Mouse (Mus musculus): ENCODE results near the gene Olfr698. TPM values are rescaled to one million over a fixed set of nuclear protein-coding genes. Genes with fewer than 3 reads are reported as not detected.

The Olfr698 gene
- polyA plus RNA-seq, 1 experiment from 2014 or later = not detected

Other genes starting within 250 kb of the Olfr698 start
- not detected in 2 replicates for gene Olfr693, start 74.8 kb downstream of the Olfr698 start, polyA plus RNA-seq (2015; fragmentation: Nextera tagmentation; extraction: Ambion mirVana)
- gene Olfr694, start 63.6 kb downstream of the Olfr698 start, polyA plus RNA-seq (2015; fragmentation: Nextera tagmentation; extraction: Ambion mirVana) = not detected in 2 replicates
- gene Olfr695, start 39.0 kb downstream of the Olfr698 start, polyA plus RNA-seq (2015; fragmentation: Nextera tagmentation; extraction: Ambion mirVana) = not detected in 2 replicates
- gene Olfr697, start 13.0 kb downstream of the Olfr698 start, polyA plus RNA-seq (2015; fragmentation: Nextera tagmentation; extraction: Ambion mirVana) = not detected in 2 replicates
- not detected in 2 replicates for gene Olfr699, start 37.8 kb upstream of the Olfr698 start, polyA plus RNA-seq (2015; fragmentation: Nextera tagmentation; extraction: Ambion mirVana)
- not detected in 2 replicates for gene Olfr700, start 53.4 kb upstream of the Olfr698 start, polyA plus RNA-seq (2015; fragmentation: Nextera tagmentation; extraction: Ambion mirVana)
- not detected in 2 replicates for gene Olfr701, start 58.7 kb upstream of the Olfr698 start, polyA plus RNA-seq (2015; fragmentation: Nextera tagmentation; extraction: Ambion mirVana)
- gene Olfr702, start 78.5 kb upstream of the Olfr698 start, polyA plus RNA-seq (2015; fragmentation: Nextera tagmentation; extraction: Ambion mirVana) = not detected in 2 replicates
- not detected in 2 replicates for gene Olfr703, start 88.0 kb upstream of the Olfr698 start, polyA plus RNA-seq (2015; fragmentation: Nextera tagmentation; extraction: Ambion mirVana)
- gene Olfr704, start 107.8 kb upstream of the Olfr698 start, polyA plus RNA-seq (2015; fragmentation: Nextera tagmentation; extraction: Ambion mirVana) = not detected in 2 replicates
- gene Olfr705, start 121.5 kb upstream of the Olfr698 start, polyA plus RNA-seq (2015; fragmentation: Nextera tagmentation; extraction: Ambion mirVana) = not detected in 2 replicates
- gene Olfr706, start 132.8 kb upstream of the Olfr698 start, polyA plus RNA-seq (2015; fragmentation: Nextera tagmentation; extraction: Ambion mirVana) = not detected in 2 replicates
- not detected in 2 replicates for gene Olfr707, start 145.8 kb upstream of the Olfr698 start, polyA plus RNA-seq (2015; fragmentation: Nextera tagmentation; extraction: Ambion mirVana)
- not detected in 2 replicates for gene Olfr1532-ps1, start 152.6 kb upstream of the Olfr698 start, polyA plus RNA-seq (2015; fragmentation: Nextera tagmentation; extraction: Ambion mirVana)
- not detected in 2 replicates for gene Olfr709-ps1, start 176.8 kb upstream of the Olfr698 start, polyA plus RNA-seq (2015; fragmentation: Nextera tagmentation; extraction: Ambion mirVana)
- not detected in 2 replicates for gene Olfr710, start 192.9 kb upstream of the Olfr698 start, polyA plus RNA-seq (2015; fragmentation: Nextera tagmentation; extraction: Ambion mirVana)
- gene Olfr6, start 208.5 kb upstream of the Olfr698 start, polyA plus RNA-seq (2015; fragmentation: Nextera tagmentation; extraction: Ambion mirVana) = not detected in 2 replicates
- gene Olfr711, start 220.1 kb upstream of the Olfr698 start, polyA plus RNA-seq (2015; fragmentation: Nextera tagmentation; extraction: Ambion mirVana) = not detected in 2 replicates